ENCODE assay signal across 26 mouse cellular contexts in genomic region chr11:102330039-102330438, GRCm38 (mm10). TPM values are rescaled to one million over a fixed set of nuclear protein-coding genes. Genes with fewer than 3 reads are reported as not detected.
"Had no signal": no experiment of that assay in that cellular context is flagged by ENCODE, and none has a peak within 500 bp of the region (broad histone marks: within the 10 kb centered on the region; RNA-seq: fewer than 3 reads in every experiment).

No protein-coding gene starts in this region.

- H3K27me3 ChIP-seq: lung, embryonic 15.5 days; midbrain, embryonic 12.5 days; neural tube, embryonic 13.5 days; neural tube, embryonic 15.5 days; stomach, embryonic 15.5 days had no signal

- ATAC-seq: liver, postnatal 0 days; lung, postnatal 0 days; midbrain, embryonic 16.5 days had no signal

- DNase-seq: liver, postnatal 0 days; lung, adult 2 months; lung, postnatal 14 days; lung, postnatal 36 days; midbrain, embryonic 14.5 days; retina, postnatal 1 day; right cerebral cortex, adult 18-20 months; right cerebral cortex, postnatal 25 days; right cerebral cortex, postnatal 4 days; spleen, adult 18-20 months; thymus, adult 2 months; thymus, postnatal 14 days; thymus, postnatal 36 days had no signal

- H3K4me1 ChIP-seq: lung, embryonic 15.5 days had no signal

- H3K9me3 ChIP-seq: lung, embryonic 15.5 days; midbrain, embryonic 12.5 days; neural tube, embryonic 13.5 days; neural tube, embryonic 15.5 days; stomach, embryonic 15.5 days had no signal

- H3K4me2 ChIP-seq: lung, embryonic 15.5 days; midbrain, embryonic 12.5 days; neural tube, embryonic 13.5 days; neural tube, embryonic 15.5 days; stomach, embryonic 15.5 days had no signal

- H3K36me3 ChIP-seq: lung, embryonic 15.5 days; midbrain, embryonic 12.5 days; neural tube, embryonic 13.5 days; neural tube, embryonic 15.5 days; stomach, embryonic 15.5 days had no signal

- H3K27ac ChIP-seq: lung, embryonic 15.5 days; macrophage; midbrain, embryonic 12.5 days; neural tube, embryonic 13.5 days; neural tube, embryonic 15.5 days; stomach, embryonic 15.5 days; stomach, postnatal 0 days had no signal

- H3K9ac ChIP-seq: liver, postnatal 0 days; lung, embryonic 15.5 days; midbrain, embryonic 12.5 days; neural tube, embryonic 13.5 days; neural tube, embryonic 15.5 days; stomach, embryonic 15.5 days had no signal

- H3K4me3 ChIP-seq: lung, embryonic 15.5 days; megakaryocyte, embryonic 14.5 days; midbrain, embryonic 12.5 days; myocyte; neural tube, embryonic 13.5 days; neural tube, embryonic 15.5 days; stomach, embryonic 15.5 days had no signal

RNA-seq across cellular contexts. Expression of gene Slc4a1, which starts 36.0 kb away (rescaled TPM):
- polyA plus RNA-seq: macrophage; myocyte; small intestine, adult 2 months; testis, adult 2 months had no signal
